Mouse (Mus musculus) limb, embryonic 14.5 days (tissue): Measurements from ENCODE around the gene Nacc1. TPM values are rescaled to one million over a fixed set of nuclear protein-coding genes. Genes with fewer than 3 reads are reported as not detected.
A peak's percentile ranks its signal among the peaks of the same experiment; 100 is the strongest.

ENCODE experiments used
- ATAC-seq: fragments of 200-750 bp; cut with Nextera tagmentation; 2 replicates; pipeline ENCODE4 v1.8.0; 2017; ENCODE audit warnings: low read depth, moderate number of reproducible peaks, moderate TSS enrichment; ENCODE audit not compliant: low FRiP score
- DNase-seq: peaks from one replicate; pipeline ENCODE4 v3.0.0-alpha.2; 2015; ENCODE audit warnings: low spot score
- H3K27ac ChIP-seq: fragments of 300-500 bp; sonication (generic); replicated peaks from 2 replicates; pipeline ENCODE4 v1.5.1; 2014; ENCODE audit warnings: low read depth, mild to moderate bottlenecking, low read length, moderate library complexity, mixed read lengths
- H3K27me3 ChIP-seq: fragments of 300-500 bp; sonication (generic); 2 replicates; pipeline ENCODE4 v1.6.1; 2014; ENCODE audit warnings: low read length, mixed read lengths; ENCODE audit not compliant: control insufficient read depth, insufficient read depth
- H3K36me3 ChIP-seq: fragments of 300-500 bp; sonication (generic); 2 replicates; pipeline ENCODE4 v1.6.1; 2014; ENCODE audit warnings: mild to moderate bottlenecking, low read length, moderate library complexity, mixed read lengths; ENCODE audit not compliant: control insufficient read depth, insufficient read depth
- H3K4me1 ChIP-seq: fragments of 300-500 bp; sonication (generic); 2 replicates; pipeline ENCODE4 v1.6.1; 2014; ENCODE audit warnings: antibody characterized with exemption, low read length, mixed read lengths; ENCODE audit not compliant: control insufficient read depth, insufficient read depth
- H3K4me2 ChIP-seq: fragments of 300-500 bp; sonication (generic); replicated peaks from 2 replicates; pipeline ENCODE4 v1.6.1; 2014; ENCODE audit warnings: low read depth, mild to moderate bottlenecking, low read length, moderate library complexity; ENCODE audit not compliant: severe bottlenecking
- H3K4me3 ChIP-seq: fragments of 300-500 bp; sonication (generic); replicated peaks from 2 replicates; pipeline ENCODE4 v1.5.1; 2014; ENCODE audit warnings: low read length
- H3K9ac ChIP-seq: fragments of 300-500 bp; sonication (generic); 2 replicates; pipeline ENCODE4 v1.6.1; 2014; ENCODE audit warnings: mild to moderate bottlenecking, low read depth, low read length, moderate library complexity; ENCODE audit not compliant: severe bottlenecking
- H3K9me3 ChIP-seq: fragments of 300-500 bp; sonication (generic); 2 replicates; pipeline ENCODE4 v1.6.1; 2016; ENCODE audit warnings: low read length; ENCODE audit not compliant: control insufficient read depth
- POLR2A ChIP-seq: fragments of 200-500 bp; IDR thresholded peaks from 2 replicates; pipeline ENCODE4 v1.8.0; 2012; ENCODE audit warnings: inconsistent platforms, mild to moderate bottlenecking, moderate library complexity, borderline replicate concordance; ENCODE audit not compliant: insufficient read depth, insufficient read length; ENCODE audit errors: extremely low read depth
- WGBS: fragments of 180-500 bp; shearing (Covaris S2); extraction: QIAGEN DNeasy Blood & Tissue Kit; methylation state at CpG from one replicate; pipeline ENCODE4 v1.1.7; 2014; 5-methylcytosine and 5-hydroxymethylcytosine counted together
- polyA plus RNA-seq, 2 experiments: library from polyadenylated mRNA; depleted of rRNA in 1 of 2; stranded (reverse) in 1 of 2; unstranded in 1 of 2; fragments of >200 nt; fragmentation: Nextera tagmentation in 1 of 2; extraction: Ambion mirVana in 1 of 2; gene quantifications; 2 replicates each; pipeline versions ENCODE4 v1.2.1 to v1.2.3; 2012 to 2014

Nacc1 gene
- polyA plus RNA-seq, 2 experiments: 18.5 to 68.8 TPM

DNA sequence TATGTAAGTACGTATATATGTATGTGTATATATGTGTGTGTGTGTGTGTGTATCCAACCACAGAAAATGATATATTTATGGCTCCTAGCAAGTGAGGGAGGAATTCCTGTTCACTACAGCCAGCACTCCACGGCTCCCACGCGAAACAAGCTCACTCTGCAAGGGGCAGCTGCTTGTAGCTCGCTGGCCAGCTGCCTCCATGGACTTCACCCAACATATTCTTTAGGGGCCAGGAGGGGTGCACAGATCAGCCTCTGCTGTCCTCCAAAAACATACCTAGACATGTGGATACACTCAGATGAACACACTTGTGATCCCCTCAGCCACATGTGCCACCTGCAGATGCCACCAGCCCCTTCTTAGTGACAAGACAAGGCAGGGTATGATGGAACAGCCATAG is 44.9 kb upstream of the Nacc1 start:
- Histone ChIP-seq H3K9me3 (no peaks in the 10 kb centered on the region), H3K4me3 (no peak overlapping the region), H3K36me3 (peaks cover 40% of the 10 kb centered on the region), H3K27me3 (no peaks in the 10 kb centered on the region), H3K27ac (peak overlapping the region; percentile 41; the same call in 1 of the 2 replicates), H3K9ac (no peak overlapping the region), H3K4me2 (no peak overlapping the region), H3K4me1 (peaks cover 75% of the 10 kb centered on the region)
- 46% methylated on average over 5 of the region's 5 CpGs for WGBS
- DNase-seq: no peak
- TF ChIP-seq POLR2A: no peak
- ATAC-seq: no peak

DNA sequence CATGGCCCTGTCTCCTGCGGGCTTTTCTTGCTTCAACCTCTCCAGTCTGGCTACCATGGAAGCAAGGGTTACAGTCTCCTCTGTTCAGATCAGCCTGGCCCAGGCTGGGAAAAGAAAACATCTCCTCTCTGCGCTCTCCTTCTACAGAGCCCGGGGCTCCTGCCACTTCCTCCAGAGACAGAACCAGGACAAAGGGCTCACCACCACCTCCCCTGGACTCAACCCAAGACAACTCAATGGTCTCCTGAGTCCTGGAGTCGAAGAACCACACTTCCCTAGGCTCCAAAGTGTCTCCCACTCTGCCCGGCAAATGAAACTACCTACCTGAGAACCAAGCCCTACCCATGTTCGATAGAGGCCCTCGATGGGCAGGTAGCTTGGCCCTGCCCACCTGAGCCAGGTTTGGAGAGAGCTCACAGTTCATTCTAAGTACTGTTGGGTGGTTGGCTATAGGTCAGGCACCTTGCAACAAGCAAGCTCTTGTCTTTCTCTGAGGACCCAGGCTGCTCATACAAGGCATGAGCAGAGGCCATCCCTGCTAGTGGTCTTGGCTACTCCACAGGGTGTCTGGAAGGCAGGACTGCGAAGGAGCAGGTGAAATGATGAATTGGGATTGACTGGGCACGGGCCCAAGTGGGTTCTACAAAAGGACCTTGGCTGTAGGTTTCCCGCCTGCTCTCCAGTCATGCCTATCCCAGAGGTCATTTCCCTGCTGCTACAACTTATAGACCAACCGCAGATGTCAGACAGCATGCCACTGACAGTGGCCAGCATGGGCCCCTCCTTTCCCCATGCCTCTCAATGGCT is 43.9 kb upstream of the Nacc1 start:
- H3K4me2 ChIP-seq: no peak overlapping the region
- no peaks in the 10 kb centered on the region for H3K9me3 ChIP-seq
- ATAC-seq: no peak
- peak overlapping the region; percentile 48; the same call in 1 of the 2 replicates for H3K27ac ChIP-seq
- peaks cover 67% of the 10 kb centered on the region for H3K4me1 ChIP-seq
- no peak overlapping the region for H3K4me3 ChIP-seq
- 69% methylated on average over 11 of the region's 11 CpGs for WGBS
- H3K9ac ChIP-seq: no peak overlapping the region
- no peaks in the 10 kb centered on the region for H3K27me3 ChIP-seq
- TF ChIP-seq POLR2A: no peak
- no peak for DNase-seq
- peaks cover 50% of the 10 kb centered on the region for H3K36me3 ChIP-seq

DNA sequence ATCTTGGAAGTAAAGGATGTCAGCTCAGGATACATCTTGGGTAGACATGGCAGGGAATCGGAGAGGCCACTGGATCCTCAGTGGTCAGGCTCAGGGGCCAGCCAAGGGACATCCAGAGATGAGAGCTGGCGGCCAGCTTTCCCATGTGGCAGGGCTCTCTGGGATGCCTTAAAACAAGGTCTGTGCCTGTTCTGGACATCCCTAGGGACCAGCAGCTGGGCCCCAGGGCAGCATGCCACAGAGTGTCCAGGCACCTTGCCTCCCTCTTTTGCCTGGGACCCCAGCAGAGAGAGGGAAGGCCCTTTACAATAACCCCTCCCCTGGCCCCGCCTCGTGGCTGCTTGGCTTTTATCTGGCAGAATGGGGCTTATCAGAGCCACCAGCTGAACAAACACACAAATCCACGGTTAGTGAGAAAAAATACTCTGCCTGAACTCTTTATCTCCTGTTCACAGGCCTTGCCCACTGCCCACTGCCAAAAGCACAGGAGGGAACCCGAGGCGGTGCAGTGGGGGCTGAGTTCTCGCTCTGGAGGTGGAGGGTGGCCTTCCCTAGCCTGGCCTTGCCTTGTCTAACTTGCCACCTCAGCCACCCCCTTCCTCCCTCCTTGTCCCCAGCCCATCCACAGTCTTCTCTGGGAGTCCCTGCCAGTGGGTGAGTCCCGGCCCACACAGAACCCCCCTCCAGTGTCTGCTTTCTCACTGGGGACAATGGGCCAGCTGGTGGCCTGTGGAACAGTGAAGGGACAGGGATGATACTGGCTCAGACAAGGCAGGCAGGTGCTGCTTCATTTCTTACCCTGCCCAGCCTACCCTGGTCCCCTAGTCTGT is 43.1 kb upstream of the Nacc1 start:
- H3K4me3 ChIP-seq: no peak overlapping the region
- ATAC-seq: no peak
- no peak for DNase-seq
- H3K27ac ChIP-seq: peak overlapping the region; percentile 48
- 56% methylated on average over 9 of the region's 9 CpGs for WGBS
- H3K4me2 ChIP-seq: no peak overlapping the region
- no peaks in the 10 kb centered on the region for H3K9me3 ChIP-seq
- no peak for TF ChIP-seq POLR2A
- H3K4me1 ChIP-seq: peaks cover 68% of the 10 kb centered on the region
- peak overlapping the region; percentile 40; the same call in 1 of the 2 replicates for H3K9ac ChIP-seq
- H3K36me3 ChIP-seq: peaks cover 54% of the 10 kb centered on the region
- no peaks in the 10 kb centered on the region for H3K27me3 ChIP-seq

DNA sequence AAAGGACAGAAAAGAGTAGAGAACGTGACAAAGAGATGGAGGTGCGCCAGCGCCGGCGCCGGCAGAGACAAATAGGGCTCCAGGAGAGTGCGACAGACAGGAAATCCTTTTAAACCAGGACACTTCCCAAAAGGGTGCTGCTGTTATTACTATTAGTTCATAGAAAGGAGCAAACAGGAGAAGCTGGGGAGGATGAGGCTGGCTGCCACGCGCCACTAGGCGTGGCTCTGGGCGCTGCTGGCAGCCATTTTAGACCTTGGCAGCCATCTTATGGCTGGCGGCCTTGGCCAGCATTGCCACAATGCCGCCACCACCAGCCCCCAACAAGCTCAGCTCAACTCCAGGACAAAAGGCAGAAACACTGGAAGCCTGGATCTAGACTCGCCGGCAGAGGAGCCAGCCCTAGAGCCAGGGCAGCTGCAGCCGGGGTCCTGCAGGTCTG is 42.3 kb upstream of the Nacc1 start:
- no peak for TF ChIP-seq POLR2A
- Histone ChIP-seq H3K4me1 (peaks cover 69% of the 10 kb centered on the region), H3K36me3 (peaks cover 60% of the 10 kb centered on the region), H3K9me3 (no peaks in the 10 kb centered on the region), H3K9ac (no peak overlapping the region), H3K27ac (peak overlapping the region; percentile 48; the same call in 1 of the 2 replicates), H3K27me3 (no peaks in the 10 kb centered on the region), H3K4me3 (no peak overlapping the region), H3K4me2 (no peak overlapping the region)
- DNase-seq (no peak), ATAC-seq (no peak)
- 88% methylated on average over 16 of the region's 16 CpGs for WGBS

DNA sequence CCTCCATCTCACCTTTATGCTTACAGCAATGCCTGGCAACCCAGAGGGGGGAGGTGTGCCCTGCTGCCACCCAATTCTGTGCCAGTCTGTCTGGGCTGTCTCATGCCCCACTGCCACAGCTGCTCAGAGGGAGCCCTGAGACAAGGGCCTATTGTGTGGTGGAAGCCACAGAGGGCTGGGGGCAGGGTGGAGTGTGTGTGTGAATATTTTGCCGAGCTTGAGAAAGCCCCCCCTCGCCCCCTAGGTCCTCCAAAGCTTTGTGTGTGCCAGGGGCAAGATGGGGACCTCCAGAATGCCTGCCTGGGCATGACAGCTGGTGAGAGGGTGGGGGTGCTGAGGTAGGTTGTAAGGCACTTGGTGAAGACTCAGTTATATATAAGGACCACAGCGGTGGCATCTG is 40.8 kb upstream of the Nacc1 start:
- no peak for ATAC-seq
- no peak for DNase-seq
- peaks cover 78% of the 10 kb centered on the region for H3K4me1 ChIP-seq
- H3K4me2 ChIP-seq: no peak overlapping the region
- H3K36me3 ChIP-seq: peaks cover 68% of the 10 kb centered on the region
- no peaks in the 10 kb centered on the region for H3K27me3 ChIP-seq
- no peak for TF ChIP-seq POLR2A
- no peak overlapping the region for H3K9ac ChIP-seq
- 0 out of 2 replicates have a peak overlapping the region, but pooled peaks have one; percentile 33 for H3K27ac ChIP-seq
- H3K4me3 ChIP-seq: no peak overlapping the region
- H3K9me3 ChIP-seq: no peaks in the 10 kb centered on the region
- WGBS: 68% methylated on average over 3 of the region's 3 CpGs
